Mouse (Mus musculus) kidney, adult 2 months (tissue): Measurements from ENCODE around the gene Plxna4.

Experiments used
- CTCF ChIP-seq: fragments of 200-500 bp; conservative IDR thresholded peaks from 2 replicates; pipeline ENCODE4 v1.5.1; 2011; ENCODE audit warnings: low read depth, mild to moderate bottlenecking, control low read depth, low read length, moderate library complexity, mixed read lengths; ENCODE audit not compliant: insufficient read depth, insufficient read length
- POLR2A ChIP-seq: fragments of 200-500 bp; IDR thresholded peaks from one replicate; pipeline ENCODE4 v1.6.1; 2011; ENCODE audit warnings: low read depth, low read length, control low read depth

- TF ChIP-seq CTCF (no peak), POLR2A (no peak)
Observed at GRCm38 (mm10) chr6:32126914-32127313, 461.1 kb downstream of the Plxna4 start.
